ENCODE assay signal across 8 mouse cellular contexts in the genomic region with DNA sequence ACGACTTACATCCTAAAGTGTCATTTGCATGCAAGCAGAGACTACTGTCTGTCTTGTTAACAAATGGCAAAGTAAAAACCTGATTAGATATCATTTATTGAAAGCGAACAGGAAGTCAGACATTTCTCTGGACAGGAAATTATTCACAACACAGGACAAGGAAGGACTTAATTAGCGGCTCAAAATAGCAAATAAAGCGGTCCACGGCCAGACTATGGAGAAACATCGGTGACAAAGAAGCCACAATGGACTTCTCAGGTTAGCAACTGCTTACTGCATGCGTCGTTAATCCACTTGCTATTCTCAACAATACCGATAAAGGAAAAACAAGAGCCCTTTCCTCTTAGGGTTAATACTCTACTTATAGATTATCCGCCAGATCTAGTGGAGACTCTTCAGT. TPM values are rescaled to one million over a fixed set of nuclear protein-coding genes. Genes with fewer than 3 reads are reported as not detected.
A peak's percentile ranks its signal among the peaks of the same experiment; 100 is the strongest.
DNase-seq lines count a peak whose midpoint lies in the region; ATAC-seq lines count a peak whose summit lies in the region.

No protein-coding gene starts in this region.

- no peak for ATAC-seq in kidney, embryonic 15.5 days (replicated peaks; ENCODE audit: low FRiP score)
- no peak for ATAC-seq in hindbrain, embryonic 13.5 days (ENCODE audit: low FRiP score)
- no peak for ATAC-seq in midbrain, embryonic 14.5 days (ENCODE audit: low FRiP score, low TSS enrichment)

- no peaks in the 10 kb centered on the region for H3K27me3 ChIP-seq in kidney, embryonic 15.5 days
- H3K27me3 ChIP-seq in hindbrain, embryonic 13.5 days = no peaks in the 10 kb centered on the region
- no peaks in the 10 kb centered on the region for H3K27me3 ChIP-seq in midbrain, embryonic 14.5 days (ENCODE audit: control insufficient read depth, insufficient read depth, low read length)

- 5% methylated on average over 10 of the region's 10 CpGs for WGBS in kidney, embryonic 15.5 days
- WGBS in hindbrain, embryonic 13.5 days = 4% methylated on average over 10 of the region's 10 CpGs
- 7% methylated on average over 10 of the region's 10 CpGs for WGBS in midbrain, embryonic 14.5 days

- H3K27ac ChIP-seq in kidney, embryonic 15.5 days = peak overlapping the region; percentile 91; the same call in 1 of the 2 replicates
- peak overlapping the region; percentile 93 for H3K27ac ChIP-seq in hindbrain, embryonic 13.5 days
- H3K27ac ChIP-seq in midbrain, embryonic 14.5 days (replicated peaks; ENCODE audit: low read depth, low read length) = peak overlapping the region; percentile 92

- no peak for DNase-seq in kidney, postnatal 25 days
- peak; percentile 4 for DNase-seq in NIH3T3 (ENCODE audit: low read depth)
- DNase-seq in midbrain, embryonic 14.5 days = no peak
- DNase-seq in cerebellum, postnatal 36 days = no peak
- no peak for DNase-seq in cerebellum, postnatal 4 days (ENCODE audit: low spot score in 2 of 2)
- no peak for DNase-seq in right cerebral cortex, postnatal 4 days

- H3K4me3 ChIP-seq in kidney, embryonic 15.5 days (replicated peaks) = peak overlapping the region; percentile 77
- H3K4me3 ChIP-seq in hindbrain, embryonic 13.5 days = peak overlapping the region; percentile 91
- H3K4me3 ChIP-seq in midbrain, embryonic 14.5 days (replicated peaks; ENCODE audit: low read depth, low read length) = peak overlapping the region; percentile 83

- no peaks in the 10 kb centered on the region for H3K9me3 ChIP-seq in kidney, embryonic 15.5 days (replicated peaks)
- H3K9me3 ChIP-seq in hindbrain, embryonic 13.5 days = no peaks in the 10 kb centered on the region
- no peaks in the 10 kb centered on the region for H3K9me3 ChIP-seq in midbrain, embryonic 14.5 days (ENCODE audit: control insufficient read depth, low read length)

- H3K4me1 ChIP-seq in kidney, embryonic 15.5 days = peaks cover 18% of the 10 kb centered on the region
- peaks cover 25% of the 10 kb centered on the region for H3K4me1 ChIP-seq in hindbrain, embryonic 13.5 days (replicated peaks)
- H3K4me1 ChIP-seq in midbrain, embryonic 14.5 days (ENCODE audit: control insufficient read depth, insufficient read depth, low read length) = peaks cover 14% of the 10 kb centered on the region

- H3K36me3 ChIP-seq in kidney, embryonic 15.5 days = peaks cover 44% of the 10 kb centered on the region
- H3K36me3 ChIP-seq in hindbrain, embryonic 13.5 days = peaks cover 37% of the 10 kb centered on the region
- peaks cover 35% of the 10 kb centered on the region for H3K36me3 ChIP-seq in midbrain, embryonic 14.5 days (ENCODE audit: control insufficient read depth, insufficient read depth, low read length)

- peak overlapping the region; percentile 81 for H3K4me2 ChIP-seq in kidney, embryonic 15.5 days
- H3K4me2 ChIP-seq in hindbrain, embryonic 13.5 days = peak overlapping the region; percentile 92
- peak overlapping the region; percentile 79 for H3K4me2 ChIP-seq in midbrain, embryonic 14.5 days (ENCODE audit: low read length)

- peak overlapping the region; percentile 89 for H3K9ac ChIP-seq in kidney, embryonic 15.5 days
- peak overlapping the region; percentile 93 for H3K9ac ChIP-seq in hindbrain, embryonic 13.5 days
- peak overlapping the region; percentile 84 for H3K9ac ChIP-seq in midbrain, embryonic 14.5 days (replicated peaks; ENCODE audit: low read length)

RNA-seq across cellular contexts. Expression of a gene that starts 0.9 kb away (rescaled TPM):
- polyA plus RNA-seq in kidney, embryonic 15.5 days (2015; fragmentation: Nextera tagmentation; extraction: Ambion mirVana) = 24.0 and 25.7 TPM in 2 replicates
- polyA plus RNA-seq in hindbrain, embryonic 13.5 days (2015; fragmentation: Nextera tagmentation; extraction: Ambion mirVana) = 17.7 and 18.4 TPM in 2 replicates
- polyA plus RNA-seq in midbrain, embryonic 14.5 days (2014; fragmentation: Nextera tagmentation; extraction: Ambion mirVana) = 15.6 and 15.8 TPM in 2 replicates

RNA-seq across cellular contexts. Expression of a gene that starts 0.9 kb away (rescaled TPM):
- 25.4 and 26.7 TPM in 2 replicates for polyA plus RNA-seq in kidney, embryonic 15.5 days (2015; fragmentation: Nextera tagmentation; extraction: Ambion mirVana)
- 30.8 and 32.4 TPM in 2 replicates for polyA plus RNA-seq in hindbrain, embryonic 13.5 days (2015; fragmentation: Nextera tagmentation; extraction: Ambion mirVana)
- 27.6 and 33.3 TPM in 2 replicates for polyA plus RNA-seq in midbrain, embryonic 14.5 days (2014; fragmentation: Nextera tagmentation; extraction: Ambion mirVana)

RNA-seq across cellular contexts. Expression of a gene that starts 14.2 kb away (rescaled TPM):
- polyA plus RNA-seq in kidney, embryonic 15.5 days (2015; fragmentation: Nextera tagmentation; extraction: Ambion mirVana) = 5.7 and 6.0 TPM in 2 replicates
- 0.29 and 0.70 TPM in 2 replicates for polyA plus RNA-seq in hindbrain, embryonic 13.5 days (2015; fragmentation: Nextera tagmentation; extraction: Ambion mirVana)
- polyA plus RNA-seq in midbrain, embryonic 14.5 days (2014; fragmentation: Nextera tagmentation; extraction: Ambion mirVana) = not detected in 2 replicates

RNA-seq across cellular contexts. Expression of a gene that starts 43.7 kb away (rescaled TPM):
- polyA plus RNA-seq in kidney, embryonic 15.5 days (2015; fragmentation: Nextera tagmentation; extraction: Ambion mirVana) = 42.0 and 50.2 TPM in 2 replicates
- 31.5 and 33.4 TPM in 2 replicates for polyA plus RNA-seq in hindbrain, embryonic 13.5 days (2015; fragmentation: Nextera tagmentation; extraction: Ambion mirVana)
- 28.7 and 31.1 TPM in 2 replicates for polyA plus RNA-seq in midbrain, embryonic 14.5 days (2014; fragmentation: Nextera tagmentation; extraction: Ambion mirVana)

RNA-seq across cellular contexts. Expression of a gene that starts 49.6 kb away (rescaled TPM):
- polyA plus RNA-seq in kidney, embryonic 15.5 days (2015; fragmentation: Nextera tagmentation; extraction: Ambion mirVana) = 0.09 and 0.14 TPM in 2 replicates
- 0.12 TPM in 2 replicates for polyA plus RNA-seq in hindbrain, embryonic 13.5 days (2015; fragmentation: Nextera tagmentation; extraction: Ambion mirVana)
- polyA plus RNA-seq in midbrain, embryonic 14.5 days (2014; fragmentation: Nextera tagmentation; extraction: Ambion mirVana) = 0.12 TPM in 1 of 2 replicates, not detected in the other
